18 mouse cellular contexts compared by ENCODE assay signal in the genomic region with DNA sequence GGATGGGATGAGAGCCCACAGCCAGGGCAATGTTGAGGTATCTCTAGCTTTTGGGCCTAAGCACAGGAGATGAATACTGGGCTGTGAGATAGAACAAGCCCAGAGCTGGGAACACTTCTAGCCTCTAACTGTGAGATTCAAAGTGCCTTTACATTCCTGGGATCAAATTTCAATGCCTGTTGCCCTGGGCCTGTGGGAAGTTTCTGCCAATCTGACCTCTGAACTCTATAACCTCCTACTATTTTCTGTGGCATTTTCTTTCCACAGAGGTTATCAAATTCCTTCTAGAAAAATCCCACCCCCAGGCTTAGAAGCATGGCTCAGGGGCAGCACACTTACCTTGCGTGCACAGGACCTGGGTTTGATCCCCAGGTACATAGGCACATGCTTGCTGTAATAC. TPM values are rescaled to one million over a fixed set of nuclear protein-coding genes. Genes with fewer than 3 reads are reported as not detected.
"Had no signal": no experiment of that assay in that cellular context is flagged by ENCODE, and none has a peak within 500 bp of the region (broad histone marks: within the 10 kb centered on the region; RNA-seq: fewer than 3 reads in every experiment).

No protein-coding gene starts in this region.

- H3K4me2 ChIP-seq: limb, embryonic 15.5 days; liver, embryonic 12.5 days; lung, embryonic 14.5 days; midbrain, embryonic 15.5 days; neural tube, embryonic 13.5 days had no signal

- H3K9me3 ChIP-seq: limb, embryonic 15.5 days; liver, embryonic 12.5 days; megakaryocyte, embryonic 14.5 days; midbrain, embryonic 15.5 days; neural tube, embryonic 13.5 days had no signal

- H3K4me3 ChIP-seq: limb, embryonic 15.5 days; liver, embryonic 12.5 days; megakaryocyte, embryonic 14.5 days; midbrain, embryonic 15.5 days; neural tube, embryonic 13.5 days had no signal

- H3K27me3 ChIP-seq: limb, embryonic 15.5 days; midbrain, embryonic 15.5 days; neural tube, embryonic 13.5 days had no signal

- DNase-seq: kidney, adult 18-20 months; kidney, postnatal 14 days; layer of hippocampus, adult 9-11 months; layer of hippocampus, postnatal 36 days; lung, embryonic 14.5 days; lung, postnatal 10 days; retina, postnatal 1 day; right cerebral cortex, postnatal 4 days; spleen, adult 18-20 months; thymus, adult 18-20 months; thymus, postnatal 14 days had no signal

- ATAC-seq: liver, embryonic 12.5 days; midbrain, embryonic 15.5 days had no signal

- H3K36me3 ChIP-seq: limb, embryonic 15.5 days; liver, embryonic 12.5 days; midbrain, embryonic 15.5 days; neural tube, embryonic 13.5 days had no signal

- H3K27ac ChIP-seq: limb, embryonic 15.5 days; liver, embryonic 12.5 days; macrophage; midbrain, embryonic 15.5 days; neural tube, embryonic 13.5 days had no signal

- H3K9ac ChIP-seq: limb, embryonic 15.5 days; liver, embryonic 12.5 days; lung, embryonic 14.5 days; midbrain, embryonic 15.5 days; neural tube, embryonic 13.5 days had no signal

RNA-seq across cellular contexts. Expression of a gene that starts 28.1 kb away (rescaled TPM):
- total RNA-seq: left cerebral cortex, postnatal 36 days had no signal
- polyA plus RNA-seq: macrophage had no signal
